In genomic region chr12:83921535-83922381, GRCm38 (mm10) we compare ENCODE assay signal across 8 mouse cellular contexts. TPM values are rescaled to one million over a fixed set of nuclear protein-coding genes. Genes with fewer than 3 reads are reported as not detected.
A peak's percentile ranks its signal among the peaks of the same experiment; 100 is the strongest.
DNase-seq lines count a peak whose midpoint lies in the region; ATAC-seq and TF ChIP-seq lines count a peak whose summit lies in the region.

Numb (minus strand) TSS chr12:83921934.

- peak; percentile 97 for DNase-seq in Patski (ENCODE audit: low read depth, low spot score)
- DNase-seq in cerebellum, postnatal 14 days, result peak; percentile 98 to 99
- peak; percentile 98 to 99 for DNase-seq in frontal cortex, postnatal 14 days (ENCODE audit: low spot score in 2 of 2)
- DNase-seq in layer of hippocampus, postnatal 25 days (ENCODE audit: extremely low spot score in 1 of 2, low spot score in 1 of 2), result peak; percentile 90 to 93
- DNase-seq in lung, postnatal 25 days (ENCODE audit: low spot score), result peak; percentile 99
- peak; percentile 99 for DNase-seq in retina, embryonic 14.5 days (ENCODE audit: low spot score)
- peak; percentile 94 for DNase-seq in thymus, postnatal 4 days

- H3K9ac ChIP-seq in hindbrain, embryonic 13.5 days, result peak within 1 kb of the TSS; percentile 85

- under 1% methylated on average over 55 of the region's 63 CpGs for WGBS in hindbrain, embryonic 13.5 days

- H3K4me3 ChIP-seq in hindbrain, embryonic 13.5 days, result peak within 1 kb of the TSS; percentile 92

- H3K36me3 ChIP-seq in hindbrain, embryonic 13.5 days, result peaks cover 3% of the 10 kb centered on the region; the same call in 1 of the 2 replicates

- in situ Hi-C loops in Patski (cut with MboI; ENCODE audit: low pct_unique_long_range_greater_than_20kb), result no loop called here

- H3K27ac ChIP-seq in hindbrain, embryonic 13.5 days, result peak within 1 kb of the TSS; percentile 91

- peaks cover 25% of the 10 kb centered on the region for H3K4me1 ChIP-seq in hindbrain, embryonic 13.5 days (replicated peaks)

- H3K4me2 ChIP-seq in hindbrain, embryonic 13.5 days, result peak within 1 kb of the TSS; percentile 88

- POLR2A ChIA-PET in Patski (lab: Charles Lee), result no interaction called here

- TF ChIP-seq CTCF in Patski (IDR thresholded peaks at IDR 0.05), result no peak

- ATAC-seq in Patski, result peak; percentile 95
- peak; percentile 100 for ATAC-seq in hindbrain, embryonic 13.5 days (ENCODE audit: low FRiP score)

- no peaks in the 10 kb centered on the region for H3K27me3 ChIP-seq in Patski
- no peaks in the 10 kb centered on the region for H3K27me3 ChIP-seq in hindbrain, embryonic 13.5 days

- no peaks in the 10 kb centered on the region for H3K9me3 ChIP-seq in hindbrain, embryonic 13.5 days

- CTCF ChIA-PET in Patski (lab: Charles Lee), result no interaction called here

RNA-seq across cellular contexts. Expression of gene Numb, which starts in this region (rescaled TPM):
- 30.9 TPM for polyA plus RNA-seq in Patski (2021)
- polyA plus RNA-seq in hindbrain, embryonic 13.5 days (2015; fragmentation: Nextera tagmentation; extraction: Ambion mirVana), result 19.9 and 25.6 TPM in 2 replicates
- total RNA-seq in layer of hippocampus, postnatal 25 days (2021), result 10 to 100 TPM; 29.7 to 36.8 TPM

Comparison
In these comparisons a context has a peak if more than half of its experiments do, and no peak if none do; other contexts are left out.
1. Peak in every context shown above with its lines: DNase-seq, ATAC-seq, H3K4me3 ChIP-seq and H3K27ac ChIP-seq.